Mouse (Mus musculus): Measurements from ENCODE around the gene Gps2.

DNA sequence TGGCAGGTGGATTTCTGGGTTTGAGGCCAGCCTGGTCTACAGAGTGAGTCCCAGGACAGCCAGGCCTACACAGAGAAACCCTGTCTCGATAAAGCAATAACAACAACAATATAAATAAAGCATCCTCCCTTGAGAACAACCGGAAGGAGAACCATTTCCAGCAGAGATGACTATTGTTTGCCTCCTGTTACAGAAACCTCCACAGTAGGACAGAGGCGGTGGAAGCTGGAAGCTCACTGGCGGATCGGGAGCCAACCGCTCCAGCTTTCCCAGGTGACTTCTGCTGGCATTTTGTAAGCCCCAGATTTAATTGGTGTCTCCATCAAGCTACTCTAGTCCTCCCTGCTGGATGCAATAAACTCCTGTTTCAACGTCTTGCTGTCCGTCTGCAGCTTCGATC is 48.1 kb upstream of the Gps2 start:
- TF ChIP-seq POLR2A (IDR thresholded peaks at IDR 0.05; ENCODE audit: low read depth, low read length) (no peak), CTCF (IDR thresholded peaks at IDR 0.05; ENCODE audit: extremely low read depth, insufficient read length, insufficient replicate concordance, low read depth, low read length) (no peak)
